Mouse (Mus musculus) left cerebral cortex, postnatal 14 days (tissue): ENCODE results near the gene St3gal6. TPM values are rescaled to one million over a fixed set of nuclear protein-coding genes. Genes with fewer than 3 reads are reported as not detected.
A peak's percentile ranks its signal among the peaks of the same experiment; 100 is the strongest.
"Not testable (repeated sequence)": the region's sequence is repeated elsewhere in the genome, so short reads cannot be mapped to it uniquely, and the experiment has no call there.

Experiments
- DNase-seq, 2 experiments: peaks; one replicate each; pipeline ENCODE4 v3.0.0; 2021 to 2022; ENCODE audit warnings: low spot score in 2 of 2, mixed read lengths in 1 of 2
- intact Hi-C: fragments of 180-260 bp; cut with DNase I; formaldehyde crosslinking; loops from one replicate; pipeline ENCODE4 v1.15.1; 2025
- total RNA-seq, 2 experiments: library from RNA; stranded (reverse); gene quantifications; 2 replicates each; pipeline ENCODE4 v1.2.3; 2021

Gene St3gal6
- total RNA-seq, 2 experiments from 2014 or later: 25.1 to 27.2 TPM

GRCm38 (mm10) chr16:58496791-58497190 is 27.3 kb downstream of the St3gal6 start:
- intact Hi-C loops: no loop called here
- no peak for DNase-seq

GRCm38 (mm10) chr16:58487861-58488260 is 36.2 kb downstream of the St3gal6 start:
- intact Hi-C loops: no loop called here
- no peak for DNase-seq

GRCm38 (mm10) chr16:58482296-58482695 is 41.7 kb downstream of the St3gal6 start:
- no peak for DNase-seq
- intact Hi-C loops: loop anchor here (5.0 kb wide), 1 partner anchor 40 kb away; the partner anchor contains the start of gene St3gal6

GRCm38 (mm10) chr16:58481906-58482270 is 42.2 kb downstream of the St3gal6 start:
- intact Hi-C loops: loop anchor here (5.0 kb wide), 1 partner anchor 40 kb away; the partner anchor contains the start of gene St3gal6
- no peak for DNase-seq

GRCm38 (mm10) chr16:58481219-58481905 is 42.7 kb downstream of the St3gal6 start:
- DNase-seq: peak in 1 of 2 experiments; percentile 36
- intact Hi-C loops: loop anchor here (5.0 kb wide), 1 partner anchor 41 kb away; the partner anchor contains the start of gene St3gal6

GRCm38 (mm10) chr16:58479898-58480448 is 44.1 kb downstream of the St3gal6 start:
- intact Hi-C loops: loop anchor here (5.0 kb wide), 1 partner anchor 42 kb away; the partner anchor contains the start of gene St3gal6
- no peak for DNase-seq

GRCm38 (mm10) chr16:58476363-58476762 is 47.7 kb downstream of the St3gal6 start:
- DNase-seq: peak in 1 of 2 experiments; percentile 29
- intact Hi-C loops: no loop called here

GRCm38 (mm10) chr16:58475544-58476154 is 48.4 kb downstream of the St3gal6 start:
- DNase-seq: no peak
- intact Hi-C loops: no loop called here

- intact Hi-C loops: no loop called here
- no peak for DNase-seq
Observed at GRCm38 (mm10) chr16:58474875-58475274, 49.2 kb downstream of the St3gal6 start.

GRCm38 (mm10) chr16:58470841-58471240 is 53.2 kb downstream of the St3gal6 start:
- DNase-seq: no peak
- intact Hi-C loops: no loop called here

- no peak for DNase-seq
- intact Hi-C loops: no loop called here
Observed at GRCm38 (mm10) chr16:58470061-58470460, 54.0 kb downstream of the St3gal6 start.

- DNase-seq: no peak
- intact Hi-C loops: loop anchor here (5.0 kb wide), 1 partner anchor 57 kb away; the partner anchor contains the start of gene St3gal6
Observed at GRCm38 (mm10) chr16:58465412-58465811, 58.6 kb downstream of the St3gal6 start.

GRCm38 (mm10) chr16:58464051-58464450 is 60.0 kb downstream of the St3gal6 start:
- DNase-seq: no peak
- intact Hi-C loops: no loop called here

- no peak for DNase-seq
- intact Hi-C loops: no loop called here
Observed at GRCm38 (mm10) chr16:58462519-58462918, 61.5 kb downstream of the St3gal6 start.

- intact Hi-C loops: no loop called here
- DNase-seq: no peak
Observed at GRCm38 (mm10) chr16:58461856-58462518, 62.1 kb downstream of the St3gal6 start.

- no peak for DNase-seq
- intact Hi-C loops: no loop called here
Observed at GRCm38 (mm10) chr16:58460386-58460785, 63.7 kb downstream of the St3gal6 start.

GRCm38 (mm10) chr16:58459966-58460365 is 64.1 kb downstream of the St3gal6 start:
- intact Hi-C loops: loop anchor here (10.0 kb wide), 1 partner anchor 205 kb away; no protein-coding TSS in a partner anchor
- not testable (repeated sequence) for DNase-seq

GRCm38 (mm10) chr16:58456991-58457390 is 67.1 kb downstream of the St3gal6 start:
- intact Hi-C loops: loop anchor here (10.0 kb wide), 1 partner anchor 208 kb away; no protein-coding TSS in a partner anchor

GRCm38 (mm10) chr16:58456445-58456844 is 67.6 kb downstream of the St3gal6 start:
- no peak for DNase-seq
- intact Hi-C loops: loop anchor here (10.0 kb wide), 1 partner anchor 208 kb away; no protein-coding TSS in a partner anchor

More at GRCm38 (mm10) chr16:58456991-58457390, 67.1 kb downstream of the St3gal6 start:
- DNase-seq: no peak

GRCm38 (mm10) chr16:58455118-58455517 is 68.9 kb downstream of the St3gal6 start:
- intact Hi-C loops: loop anchor here (2.0 to 10.0 kb wide), 2 partner anchors 168 to 210 kb away; no protein-coding TSS in a partner anchor
- no peak for DNase-seq
